Mouse (Mus musculus) liver, embryonic 15.5 days (tissue): ENCODE measurements around the gene Tle2. TPM values are rescaled to one million over a fixed set of nuclear protein-coding genes. Genes with fewer than 3 reads are reported as not detected.

ENCODE experiments used
- ATAC-seq: fragments of 200-750 bp; cut with Nextera tagmentation; 2 replicates; pipeline ENCODE4 v1.8.0; 2017; ENCODE audit warnings: moderate number of reproducible peaks, mild to moderate bottlenecking, moderate library complexity; ENCODE audit not compliant: insufficient read depth
- H3K27ac ChIP-seq: fragments of 300-500 bp; sonication (generic); replicated peaks from 2 replicates; pipeline ENCODE4 v1.5.1; 2015; ENCODE audit warnings: mild to moderate bottlenecking, inconsistent platforms
- H3K27me3 ChIP-seq: fragments of 300-500 bp; sonication (generic); 2 replicates; pipeline ENCODE4 v1.6.1; 2015; ENCODE audit warnings: mild to moderate bottlenecking, inconsistent platforms
- H3K36me3 ChIP-seq: fragments of 300-500 bp; sonication (generic); replicated peaks from 2 replicates; pipeline ENCODE4 v1.6.1; 2015; ENCODE audit warnings: moderate library complexity, mild to moderate bottlenecking, inconsistent platforms
- H3K4me1 ChIP-seq: fragments of 300-500 bp; sonication (generic); replicated peaks from 2 replicates; pipeline ENCODE4 v1.6.1; 2015; ENCODE audit warnings: inconsistent platforms
- H3K4me2 ChIP-seq: fragments of 300-500 bp; sonication (generic); 2 replicates; pipeline ENCODE4 v1.6.1; 2015; ENCODE audit warnings: moderate library complexity, mild to moderate bottlenecking, inconsistent platforms
- H3K4me3 ChIP-seq: fragments of 300-500 bp; sonication (generic); replicated peaks from 2 replicates; pipeline ENCODE4 v1.5.1; 2015; ENCODE audit warnings: mild to moderate bottlenecking, inconsistent platforms
- H3K9ac ChIP-seq: fragments of 300-500 bp; sonication (generic); 2 replicates; pipeline ENCODE4 v1.6.1; 2015; ENCODE audit warnings: moderate library complexity, mild to moderate bottlenecking, inconsistent platforms
- H3K9me3 ChIP-seq: fragments of 300-500 bp; sonication (generic); replicated peaks from 2 replicates; pipeline ENCODE4 v1.6.1; 2016; ENCODE audit warnings: inconsistent platforms
- WGBS: fragments of 180-500 bp; shearing (Covaris S2); methylation state at CpG from one replicate; pipeline ENCODE4 v1.1.7; 2015; ENCODE audit warnings: mixed read lengths; ENCODE audit not compliant: insufficient replicate concordance; 5-methylcytosine and 5-hydroxymethylcytosine counted together
- polyA plus RNA-seq: library from polyadenylated mRNA; unstranded; fragments of >200 nt; fragmentation: Nextera tagmentation; extraction: Ambion mirVana; gene quantifications from 2 replicates; pipeline ENCODE4 v1.2.1, GENCODE M21; 2015

Tle2 gene
- polyA plus RNA-seq, 1 experiment from 2014 or later: 2.2 TPM

- H3K27ac ChIP-seq: peak overlapping the region; percentile 94; the same call in 1 of the 2 replicates
- H3K27me3 ChIP-seq: no peaks in the 10 kb centered on the region
- peaks cover 13% of the 10 kb centered on the region for H3K36me3 ChIP-seq
- peak overlapping the region; percentile 88 for H3K9ac ChIP-seq
- H3K9me3 ChIP-seq: no peaks in the 10 kb centered on the region
- H3K4me1 ChIP-seq: peaks cover 71% of the 10 kb centered on the region
- H3K4me2 ChIP-seq: peak overlapping the region; percentile 95
- WGBS: 71% methylated on average over 1 of the region's 1 CpGs
- peak overlapping the region; percentile 84 for H3K4me3 ChIP-seq
- no peak for ATAC-seq
Measured at GRCm38 (mm10) chr10:81543633-81544032, 30.7 kb upstream of the Tle2 start.

GRCm38 (mm10) chr10:81544296-81545160, 29.8 kb upstream of the Tle2 start:
- Histone ChIP-seq H3K27me3 (no peaks in the 10 kb centered on the region), H3K4me2 (peak overlapping the region; percentile 95), H3K36me3 (peaks cover 4% of the 10 kb centered on the region; the same call in 1 of the 2 replicates), H3K9me3 (no peaks in the 10 kb centered on the region), H3K9ac (peak overlapping the region; percentile 88), H3K4me1 (peaks cover 71% of the 10 kb centered on the region), H3K4me3 (peak overlapping the region; percentile 84), H3K27ac (peak overlapping the region; percentile 94)
- WGBS: under 1% methylated on average over 93 of the region's 93 CpGs
- peak; percentile 9; the same call in 1 of the 2 replicates for ATAC-seq

GRCm38 (mm10) chr10:81545161-81545747, 29.1 kb upstream of the Tle2 start, which contains the start of gene Gna11:
TSS of gene Gna11 (minus strand) at chr10:81545190.
- Histone ChIP-seq H3K36me3 (0 out of 2 replicates have a peak, but pooled peaks cover 4% of the 10 kb centered on the region), H3K4me1 (peaks cover 71% of the 10 kb centered on the region), H3K27me3 (no peaks in the 10 kb centered on the region), H3K4me2 (peak within 1 kb of the TSS; percentile 95), H3K27ac (peak within 1 kb of the TSS; percentile 94), H3K9me3 (no peaks in the 10 kb centered on the region), H3K9ac (peak within 1 kb of the TSS; percentile 88), H3K4me3 (peak within 1 kb of the TSS; percentile 84)
- peak; percentile 87 for ATAC-seq
- WGBS: 1% methylated on average over 56 of the region's 59 CpGs

DNA sequence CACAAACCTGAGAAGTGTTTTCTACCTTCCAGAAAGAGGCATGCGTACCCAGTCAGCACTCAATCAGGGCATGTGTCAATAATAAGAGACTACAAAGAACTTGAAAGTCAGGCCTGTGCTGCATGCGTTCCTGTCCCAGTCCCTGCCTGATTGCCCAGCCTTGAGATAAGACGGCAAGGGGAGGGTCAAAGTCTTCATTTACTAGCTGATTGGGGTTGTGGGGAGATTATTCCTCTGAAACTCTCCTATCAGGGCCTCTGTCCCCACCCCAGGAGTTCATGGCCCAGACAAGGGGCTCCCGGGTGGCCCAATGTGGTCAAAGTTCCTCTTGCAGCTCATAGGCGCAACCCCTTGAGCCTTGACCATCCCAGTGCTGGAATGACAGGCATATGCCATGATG, 28.0 kb upstream of the Tle2 start:
- H3K9me3 ChIP-seq: no peaks in the 10 kb centered on the region
- no peaks in the 10 kb centered on the region for H3K36me3 ChIP-seq
- peaks cover 73% of the 10 kb centered on the region for H3K4me1 ChIP-seq
- WGBS: 14% methylated on average over 5 of the region's 5 CpGs
- H3K27ac ChIP-seq: peak overlapping the region; percentile 94
- H3K9ac ChIP-seq: peak overlapping the region; percentile 27; the same call in 1 of the 2 replicates
- peak; percentile 11 for ATAC-seq
- no peaks in the 10 kb centered on the region for H3K27me3 ChIP-seq
- H3K4me2 ChIP-seq: peak overlapping the region; percentile 95
- H3K4me3 ChIP-seq: no peak overlapping the region

GRCm38 (mm10) chr10:81546788-81547571, 27.4 kb upstream of the Tle2 start:
- no peaks in the 10 kb centered on the region for H3K36me3 ChIP-seq
- no peak for ATAC-seq
- H3K4me3 ChIP-seq: no peak overlapping the region
- 82% methylated on average over 13 of the region's 13 CpGs for WGBS
- 0 out of 2 replicates have a peak overlapping the region, but pooled peaks have one; percentile 27 for H3K9ac ChIP-seq
- peak overlapping the region; percentile 95; the same call in 1 of the 2 replicates for H3K4me2 ChIP-seq
- peak overlapping the region; percentile 94 for H3K27ac ChIP-seq
- no peaks in the 10 kb centered on the region for H3K9me3 ChIP-seq
- H3K4me1 ChIP-seq: peaks cover 73% of the 10 kb centered on the region
- H3K27me3 ChIP-seq: no peaks in the 10 kb centered on the region

DNA sequence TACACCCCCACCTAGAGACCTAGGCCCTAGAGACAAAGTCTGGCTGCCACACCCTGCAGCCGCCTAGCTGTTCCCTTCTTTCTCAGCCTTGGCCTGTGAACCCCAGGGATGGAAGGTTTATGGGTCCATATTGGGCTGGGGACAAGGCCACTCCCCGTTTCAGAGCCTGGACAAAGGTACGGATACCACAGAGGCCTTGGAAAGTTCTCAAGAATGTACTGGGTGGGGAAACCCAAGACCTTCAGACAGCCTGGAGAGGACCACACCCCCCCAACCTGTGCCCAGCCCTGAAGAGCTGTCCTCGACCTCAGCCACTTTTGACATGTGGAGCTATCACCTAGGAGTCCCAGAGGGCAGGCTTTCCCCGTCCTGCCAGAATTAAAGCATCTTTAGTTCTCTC, 25.4 kb upstream of the Tle2 start:
- H3K27ac ChIP-seq: no peak overlapping the region
- H3K9me3 ChIP-seq: no peaks in the 10 kb centered on the region
- 64% methylated on average over 5 of the region's 5 CpGs for WGBS
- H3K4me2 ChIP-seq: no peak overlapping the region
- no peaks in the 10 kb centered on the region for H3K36me3 ChIP-seq
- no peak overlapping the region for H3K4me3 ChIP-seq
- no peaks in the 10 kb centered on the region for H3K27me3 ChIP-seq
- no peak for ATAC-seq
- H3K4me1 ChIP-seq: peaks cover 59% of the 10 kb centered on the region
- no peak overlapping the region for H3K9ac ChIP-seq

DNA sequence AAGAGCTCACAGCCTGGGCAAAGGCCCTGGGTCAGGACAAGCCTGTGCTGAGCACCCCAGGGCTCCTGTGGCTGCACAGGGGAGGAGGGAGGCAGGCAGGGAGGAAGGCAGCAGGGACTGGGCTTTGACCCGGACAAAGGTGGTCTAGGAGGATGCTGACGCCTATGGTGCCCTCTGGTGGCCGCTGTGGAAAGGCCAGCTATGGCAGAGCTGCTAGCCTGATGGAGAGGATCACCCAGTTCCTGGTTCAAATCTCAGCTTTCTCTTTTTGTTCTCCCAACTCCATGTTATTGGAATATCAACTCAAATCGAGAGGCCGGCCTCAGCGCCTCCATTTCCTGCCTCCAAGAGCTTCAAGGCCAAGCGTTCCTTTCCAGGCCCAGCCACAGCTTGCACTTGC, 24.1 kb upstream of the Tle2 start:
- WGBS: 6% methylated on average over 7 of the region's 7 CpGs
- no peak overlapping the region for H3K27ac ChIP-seq
- no peak for ATAC-seq

GRCm38 (mm10) chr10:81551597-81552102, 22.7 kb upstream of the Tle2 start:
- H3K9me3 ChIP-seq: no peaks in the 10 kb centered on the region
- H3K4me3 ChIP-seq: no peak overlapping the region
- ATAC-seq: peak; percentile 56
- H3K27ac ChIP-seq: peak overlapping the region; percentile 41
- H3K4me2 ChIP-seq: peak overlapping the region; percentile 29
- WGBS: 2% methylated on average over 12 of the region's 12 CpGs
- H3K9ac ChIP-seq: no peak overlapping the region
- peaks cover 38% of the 10 kb centered on the region for H3K4me1 ChIP-seq
- no peaks in the 10 kb centered on the region for H3K27me3 ChIP-seq
- no peaks in the 10 kb centered on the region for H3K36me3 ChIP-seq

More for the DNA sequence above, 24.1 kb upstream of the Tle2 start:
- no peak overlapping the region for H3K9ac ChIP-seq
- H3K4me2 ChIP-seq: no peak overlapping the region
- H3K4me3 ChIP-seq: no peak overlapping the region
- peaks cover 52% of the 10 kb centered on the region for H3K4me1 ChIP-seq
- H3K9me3 ChIP-seq: no peaks in the 10 kb centered on the region
- no peaks in the 10 kb centered on the region for H3K27me3 ChIP-seq
- no peaks in the 10 kb centered on the region for H3K36me3 ChIP-seq

DNA sequence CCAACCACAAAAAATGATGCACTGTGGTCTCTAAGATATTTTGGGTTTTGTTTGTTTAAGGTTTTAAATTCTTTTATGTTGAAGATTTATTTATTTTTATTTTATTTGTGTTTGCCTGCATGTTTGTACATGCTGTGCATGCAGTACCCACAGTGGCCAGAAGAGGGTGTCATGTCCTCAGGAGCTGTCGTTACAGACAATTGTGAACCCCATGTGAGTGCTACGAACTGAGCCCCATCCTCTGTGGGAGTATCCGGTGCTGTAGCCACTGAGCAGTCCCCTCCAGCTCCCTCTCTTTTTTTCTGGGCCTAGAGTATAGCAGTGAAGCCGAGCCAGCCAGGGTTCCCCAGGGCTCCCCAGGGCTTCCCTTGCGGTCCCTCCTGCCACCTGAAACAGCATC, 21.1 kb upstream of the Tle2 start:
- 81% methylated on average over 5 of the region's 5 CpGs for WGBS
- Histone ChIP-seq H3K36me3 (no peaks in the 10 kb centered on the region), H3K9me3 (no peaks in the 10 kb centered on the region), H3K27me3 (no peaks in the 10 kb centered on the region), H3K4me2 (no peak overlapping the region), H3K4me3 (no peak overlapping the region), H3K9ac (no peak overlapping the region), H3K27ac (no peak overlapping the region), H3K4me1 (peaks cover 30% of the 10 kb centered on the region)
- ATAC-seq: no peak

- no peak overlapping the region for H3K4me3 ChIP-seq
- peaks cover 31% of the 10 kb centered on the region for H3K4me1 ChIP-seq
- H3K27me3 ChIP-seq: no peaks in the 10 kb centered on the region
- H3K9me3 ChIP-seq: no peaks in the 10 kb centered on the region
- no peaks in the 10 kb centered on the region for H3K36me3 ChIP-seq
- no peak overlapping the region for H3K4me2 ChIP-seq
- H3K27ac ChIP-seq: no peak overlapping the region
- no peak overlapping the region for H3K9ac ChIP-seq
- ATAC-seq: no peak
- 68% methylated on average over 6 of the region's 6 CpGs for WGBS
Measured at GRCm38 (mm10) chr10:81553807-81554755, 20.3 kb upstream of the Tle2 start.
